Mouse (Mus musculus) liver, adult 2 months (tissue): ENCODE results near the gene Tex9. TPM values are rescaled to one million over a fixed set of nuclear protein-coding genes. Genes with fewer than 3 reads are reported as not detected.
"Not testable (repeated sequence)": the region's sequence is repeated elsewhere in the genome, so short reads cannot be mapped to it uniquely, and the experiment has no call there.

Experiments
- DNase-seq: peaks from one replicate; pipeline ENCODE4 v3.0.0-alpha.2; 2011; ENCODE audit warnings: low read depth, low spot score; ENCODE audit errors: extremely low read depth
- H3K27ac ChIP-seq: fragments of 200-500 bp; replicated peaks from 2 replicates; pipeline ENCODE4 v1.5.1; 2012; ENCODE audit warnings: low read depth, mild to moderate bottlenecking, control low read depth, inconsistent platforms, low read length; ENCODE audit not compliant: insufficient read depth
- H3K27me3 ChIP-seq: fragments of 200-500 bp; 2 replicates; pipeline ENCODE4 v1.6.1; 2012; ENCODE audit warnings: mild to moderate bottlenecking, moderate library complexity, low read length, inconsistent platforms; ENCODE audit not compliant: control insufficient read depth, insufficient read depth
- H3K36me3 ChIP-seq: fragments of 200-500 bp; 2 replicates; pipeline ENCODE4 v1.6.1; 2012; ENCODE audit warnings: low read length, inconsistent platforms; ENCODE audit not compliant: control insufficient read depth, insufficient read depth
- H3K4me1 ChIP-seq: fragments of 200-500 bp; 2 replicates; pipeline ENCODE4 v1.6.1; 2011; ENCODE audit warnings: low read length; ENCODE audit not compliant: control insufficient read depth, insufficient read depth
- H3K4me3 ChIP-seq: fragments of 200-500 bp; 2 replicates; pipeline ENCODE4 v1.5.1; 2011; ENCODE audit warnings: low read depth, mild to moderate bottlenecking, control low read depth, low read length, moderate library complexity; ENCODE audit not compliant: insufficient read depth
- H3K79me2 ChIP-seq: fragments of 200-500 bp; 2 replicates; pipeline ENCODE4 v1.6.1; 2012; ENCODE audit warnings: inconsistent platforms, mild to moderate bottlenecking, low read length, moderate library complexity; ENCODE audit not compliant: control insufficient read depth, insufficient read depth
- H3K9ac ChIP-seq: fragments of 200-500 bp; 2 replicates; pipeline ENCODE4 v1.6.1; 2012; ENCODE audit warnings: low read depth, mild to moderate bottlenecking, control low read depth, inconsistent platforms, low read length
- CTCF ChIP-seq: fragments of 200-500 bp; IDR thresholded peaks from 2 replicates; pipeline ENCODE4 v1.5.1; 2011; ENCODE audit warnings: low read depth, low read length, control low read depth
- POLR2A ChIP-seq: fragments of 200-500 bp; IDR thresholded peaks from 2 replicates; pipeline ENCODE4 v1.6.1; 2011; ENCODE audit warnings: low read length, control low read depth; ENCODE audit not compliant: insufficient read depth; ENCODE audit errors: extremely low read depth
- WGBS: fragments of 180-500 bp; shearing (Covaris S2); methylation state at CpG from one replicate; pipeline ENCODE4 v1.1.7; 2018; 5-methylcytosine and 5-hydroxymethylcytosine counted together
- polyA plus RNA-seq: library from polyadenylated mRNA; depleted of rRNA; stranded (reverse); fragments of >200 nt; gene quantifications from 2 replicates; pipeline ENCODE4 v1.2.3, GENCODE M21; 2012
- total RNA-seq: library from RNA; depleted of rRNA; stranded (reverse); fragments of >200 nt; gene quantifications from 2 replicates; pipeline ENCODE4 v1.2.3, GENCODE M21; 2014

Gene Tex9
- total and polyA plus RNA-seq, 2 experiments = 0.35 to 1.8 TPM

DNA sequence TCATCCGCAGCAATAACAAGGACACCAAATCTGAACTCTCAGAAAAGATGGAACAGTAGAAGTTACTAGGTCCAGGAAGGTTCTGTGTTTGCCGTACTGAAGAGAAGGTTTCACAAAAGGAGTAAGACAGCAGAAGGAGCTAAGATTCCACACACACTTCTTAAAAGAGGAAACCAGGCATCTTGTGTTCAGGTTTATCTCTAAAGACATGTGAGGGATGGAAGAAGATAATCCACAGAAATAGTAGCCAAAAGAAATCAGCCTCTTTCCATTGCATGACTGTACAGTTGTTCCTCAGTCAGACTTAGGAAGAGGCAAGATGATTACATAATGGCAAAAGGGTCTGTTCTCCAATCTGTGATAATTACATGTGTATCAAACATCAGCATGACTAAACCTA is 29.6 kb downstream of the Tex9 start:
- Histone ChIP-seq H3K27ac (no peak overlapping the region), H3K79me2 (no peaks in the 10 kb centered on the region), H3K4me1 (no peaks in the 10 kb centered on the region; the same call in 1 of the 2 replicates), H3K4me3 (no peak overlapping the region), H3K9ac (no peak overlapping the region), H3K36me3 (no peaks in the 10 kb centered on the region), H3K27me3 (no peaks in the 10 kb centered on the region)
- 92% methylated on average over 2 of the region's 2 CpGs for WGBS
- no peak for DNase-seq
- no peak for TF ChIP-seq CTCF
- TF ChIP-seq POLR2A = no peak

DNA sequence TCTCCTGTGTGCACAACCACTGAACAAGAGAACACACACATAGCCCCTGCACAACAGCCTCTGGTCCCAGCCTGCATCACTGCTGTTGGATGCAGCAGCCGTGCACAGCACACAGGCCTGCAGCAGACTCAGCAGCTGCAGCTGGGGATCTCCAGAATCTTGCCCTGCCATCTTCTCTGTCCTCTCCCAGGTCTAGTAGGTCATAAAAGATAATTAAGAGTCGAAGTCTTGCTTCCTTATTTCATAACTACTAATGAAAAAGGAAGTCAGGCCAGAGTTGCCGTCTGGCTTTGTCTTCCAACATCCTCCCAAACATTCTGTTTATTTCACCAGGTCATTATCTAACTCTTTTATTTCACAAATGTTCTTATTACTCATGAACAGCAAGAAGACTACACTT is 31.2 kb downstream of the Tex9 start:
- TF ChIP-seq CTCF = no peak
- Histone ChIP-seq H3K9ac (no peak overlapping the region), H3K4me3 (no peak overlapping the region), H3K27ac (no peak overlapping the region), H3K36me3 (no peaks in the 10 kb centered on the region), H3K27me3 (no peaks in the 10 kb centered on the region), H3K79me2 (no peaks in the 10 kb centered on the region), H3K4me1 (no peaks in the 10 kb centered on the region; the same call in 1 of the 2 replicates)
- WGBS = 72% methylated on average over 3 of the region's 3 CpGs
- DNase-seq = no peak

DNA sequence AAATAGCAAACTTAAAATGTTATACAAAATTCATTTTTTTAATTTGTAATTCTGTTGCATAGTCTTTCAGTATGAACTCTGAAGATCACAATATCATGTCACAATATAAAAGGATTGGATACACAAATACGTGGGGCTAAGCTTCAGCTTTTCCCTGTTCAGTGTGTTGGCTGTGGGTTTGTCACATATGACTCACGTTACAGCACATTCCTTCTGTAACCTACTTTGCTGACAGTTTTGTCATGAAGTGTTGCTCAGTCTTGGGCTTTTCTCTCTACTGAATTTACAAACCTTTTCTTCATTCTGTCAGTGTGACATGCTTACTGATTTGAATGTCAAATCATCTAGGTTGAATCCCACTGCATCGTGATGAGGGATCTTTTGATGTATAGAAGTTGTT is 32.3 kb downstream of the Tex9 start:
- H3K79me2 ChIP-seq = no peaks in the 10 kb centered on the region
- H3K36me3 ChIP-seq = no peaks in the 10 kb centered on the region
- no peaks in the 10 kb centered on the region for H3K27me3 ChIP-seq
- no peak overlapping the region for H3K27ac ChIP-seq
- WGBS = 85% methylated on average over 3 of the region's 3 CpGs
- H3K4me3 ChIP-seq = no peak overlapping the region
- DNase-seq = no peak
- H3K9ac ChIP-seq = no peak overlapping the region
- no peaks in the 10 kb centered on the region for H3K4me1 ChIP-seq
- TF ChIP-seq POLR2A (no peak), CTCF (no peak)

DNA sequence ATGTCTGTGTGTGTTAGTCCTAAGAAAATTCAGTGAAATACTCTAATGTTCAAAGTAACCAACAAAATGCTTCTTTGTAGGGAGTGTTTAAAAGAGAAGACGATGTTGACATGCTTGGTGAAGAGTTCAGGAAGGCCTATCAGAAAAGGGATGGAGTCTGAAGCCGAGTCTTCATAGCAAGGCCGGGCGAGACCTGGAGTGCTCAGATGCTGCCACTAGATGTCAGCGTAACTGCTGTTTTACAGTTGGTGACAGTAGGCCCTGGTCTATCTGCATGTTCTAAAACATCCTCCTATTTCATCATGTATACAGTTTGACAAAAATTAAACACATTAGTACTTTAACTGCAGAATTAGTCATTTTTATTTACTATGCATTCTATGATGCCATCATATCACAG is 33.8 kb downstream of the Tex9 start:
- H3K9ac ChIP-seq = no peak overlapping the region
- H3K79me2 ChIP-seq = no peaks in the 10 kb centered on the region
- H3K27me3 ChIP-seq = no peaks in the 10 kb centered on the region
- no peak overlapping the region for H3K27ac ChIP-seq
- TF ChIP-seq CTCF (peak; percentile 95), POLR2A (no peak)
- no peaks in the 10 kb centered on the region for H3K36me3 ChIP-seq
- H3K4me1 ChIP-seq = no peaks in the 10 kb centered on the region
- DNase-seq = peak; percentile 51
- H3K4me3 ChIP-seq = no peak overlapping the region
- 16% methylated on average over 5 of the region's 5 CpGs for WGBS

DNA sequence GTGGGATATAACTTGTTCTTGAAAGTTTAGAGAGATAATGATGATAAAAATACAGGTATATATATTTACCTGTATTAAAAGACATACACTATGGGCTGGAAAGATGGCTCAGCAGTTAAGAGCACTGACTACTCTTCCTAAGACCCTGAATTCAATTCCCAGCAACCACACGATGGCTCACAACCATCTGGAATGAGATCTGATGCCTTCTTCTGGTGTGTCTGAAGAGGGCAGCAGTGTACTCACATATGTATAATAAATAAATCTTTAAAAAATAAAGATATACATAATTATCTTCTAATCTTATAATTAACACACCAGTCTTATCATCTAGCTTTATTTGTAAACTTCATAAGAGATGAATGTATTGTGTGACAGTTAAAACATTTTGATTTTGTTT is 35.6 kb downstream of the Tex9 start:
- H3K9ac ChIP-seq = no peak overlapping the region
- no peaks in the 10 kb centered on the region for H3K79me2 ChIP-seq
- H3K4me3 ChIP-seq = no peak overlapping the region
- H3K36me3 ChIP-seq = no peaks in the 10 kb centered on the region
- WGBS = 29% methylated on average over 1 of the region's 1 CpGs
- H3K4me1 ChIP-seq = no peaks in the 10 kb centered on the region
- H3K27me3 ChIP-seq = no peaks in the 10 kb centered on the region
- no peak for DNase-seq
- H3K27ac ChIP-seq = no peak overlapping the region
- TF ChIP-seq CTCF (no peak), POLR2A (no peak)

DNA sequence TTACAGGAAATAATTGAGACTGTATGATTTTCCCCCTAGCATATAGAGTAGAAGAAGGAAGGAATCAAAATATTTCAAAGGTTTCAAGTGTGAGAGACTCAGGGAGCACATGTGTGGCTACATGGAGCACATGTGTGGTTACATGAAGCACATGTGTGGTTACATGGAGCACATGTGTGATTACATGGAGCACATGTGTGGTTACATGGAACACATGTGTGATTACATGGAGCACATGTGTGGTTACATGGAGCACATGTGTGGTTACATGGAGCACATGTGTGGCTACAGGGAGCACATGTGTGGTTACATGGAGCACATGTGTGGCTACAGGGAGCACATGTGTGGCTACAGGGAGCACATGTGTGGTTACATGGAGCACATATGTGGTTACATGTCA is 37.7 kb downstream of the Tex9 start:
- not testable (repeated sequence) for H3K27me3 ChIP-seq, H3K27ac ChIP-seq, DNase-seq, H3K9ac ChIP-seq, H3K36me3 ChIP-seq, H3K79me2 ChIP-seq, H3K4me1 ChIP-seq, H3K4me3 ChIP-seq
